Mouse (Mus musculus) gastrocnemius, postnatal 36 days (tissue): Measurements from ENCODE around the gene Atp2a2. TPM values are rescaled to one million over a fixed set of nuclear protein-coding genes. Genes with fewer than 3 reads are reported as not detected.

Experiments
- DNase-seq, 2 experiments: peaks; one replicate each; pipeline ENCODE4 v3.0.0; 2022
- intact Hi-C: fragments of 180-260 bp; cut with DNase I; formaldehyde crosslinking; loops from one replicate; pipeline ENCODE4 v1.15.1; 2025
- total RNA-seq, 2 experiments: library from RNA; stranded (reverse); gene quantifications; 2 replicates each; pipeline ENCODE4 v1.2.3; 2021

Atp2a2 gene
- total RNA-seq, 2 experiments from 2014 or later, result 175 to 549 TPM

DNA sequence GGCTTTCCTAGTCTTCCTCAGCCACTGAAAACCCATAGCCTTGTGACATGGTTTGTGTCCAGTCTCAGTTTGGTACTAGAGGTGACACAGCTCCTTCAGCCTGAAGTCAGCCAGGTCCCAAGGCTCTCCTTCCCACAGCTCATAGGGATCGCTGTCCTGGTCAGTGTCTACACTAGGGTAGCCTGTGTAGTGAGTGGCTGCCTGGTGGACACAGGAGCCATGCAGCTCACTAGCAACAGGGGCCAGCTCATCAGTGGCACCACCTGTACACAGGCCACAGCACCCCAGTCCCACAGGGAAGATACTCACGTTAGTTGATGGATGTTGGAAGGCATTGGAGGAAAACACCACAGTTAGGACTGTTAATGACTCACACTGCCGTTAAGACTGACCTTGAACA lies 46.4 kb downstream of the Atp2a2 start:
- no peak for DNase-seq
- intact Hi-C loops, result no loop called here

DNA sequence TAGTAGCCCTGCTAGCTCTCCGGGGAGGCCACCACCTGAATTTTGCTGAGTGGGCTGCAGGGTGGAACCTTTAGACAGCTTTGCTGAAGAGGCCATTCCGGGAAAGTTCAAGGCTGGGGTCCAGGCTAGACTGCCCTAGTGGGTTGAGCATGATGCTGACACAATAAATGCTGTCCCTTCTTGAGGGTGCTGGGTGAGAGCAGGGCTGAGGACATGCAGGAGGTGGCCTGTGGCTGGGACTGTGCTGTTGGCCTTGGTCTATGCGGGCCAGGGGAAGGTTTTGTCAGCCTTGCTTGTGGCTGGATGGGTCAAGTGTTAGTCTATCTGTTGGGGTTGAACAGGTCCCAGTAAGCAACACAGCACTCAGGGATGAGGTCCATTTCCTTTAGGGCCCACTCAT lies 47.1 kb downstream of the Atp2a2 start:
- intact Hi-C loops, result no loop called here
- no peak for DNase-seq

DNA sequence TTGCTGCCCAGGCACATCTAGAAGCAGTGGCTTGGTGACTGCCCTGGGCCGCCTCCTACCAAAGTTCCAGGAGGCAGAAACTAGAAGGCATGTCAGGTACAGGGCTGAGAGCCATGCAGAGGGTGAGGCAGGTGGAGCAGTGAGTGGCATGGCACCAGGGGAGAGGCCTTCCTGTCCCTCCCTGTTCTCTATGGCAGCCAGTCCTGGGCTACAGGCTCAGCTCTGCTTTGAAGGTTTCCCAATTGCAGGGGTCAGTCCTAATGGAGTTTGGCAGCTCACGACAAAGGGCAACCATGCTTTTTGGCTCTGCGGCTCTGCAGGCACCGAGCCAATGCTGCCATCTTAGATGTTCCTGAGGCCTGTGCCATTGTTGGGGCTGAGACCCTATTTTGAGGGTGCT lies 47.6 kb downstream of the Atp2a2 start:
- DNase-seq, result no peak
- intact Hi-C loops, result no loop called here

DNA sequence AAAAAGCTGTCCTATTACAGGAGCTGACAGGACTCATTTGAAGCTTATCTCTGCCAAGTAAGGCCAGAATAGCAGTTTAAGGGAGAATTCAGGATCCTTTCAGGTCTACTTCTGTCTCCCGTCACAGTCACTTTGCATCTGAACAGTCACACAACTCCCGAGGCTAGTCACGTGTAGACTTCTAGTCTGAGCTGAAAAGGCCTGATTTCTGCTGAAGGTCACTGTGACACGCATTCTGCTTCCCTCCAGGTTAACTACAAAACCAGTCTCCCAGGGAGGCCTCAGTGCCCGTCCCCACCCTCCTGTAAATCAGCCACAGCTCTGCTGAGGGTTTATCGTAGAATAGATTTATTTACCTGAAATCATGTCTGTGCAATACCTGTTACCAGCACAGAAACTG lies 48.8 kb downstream of the Atp2a2 start:
- intact Hi-C loops, result no loop called here
- DNase-seq, result no peak

DNA sequence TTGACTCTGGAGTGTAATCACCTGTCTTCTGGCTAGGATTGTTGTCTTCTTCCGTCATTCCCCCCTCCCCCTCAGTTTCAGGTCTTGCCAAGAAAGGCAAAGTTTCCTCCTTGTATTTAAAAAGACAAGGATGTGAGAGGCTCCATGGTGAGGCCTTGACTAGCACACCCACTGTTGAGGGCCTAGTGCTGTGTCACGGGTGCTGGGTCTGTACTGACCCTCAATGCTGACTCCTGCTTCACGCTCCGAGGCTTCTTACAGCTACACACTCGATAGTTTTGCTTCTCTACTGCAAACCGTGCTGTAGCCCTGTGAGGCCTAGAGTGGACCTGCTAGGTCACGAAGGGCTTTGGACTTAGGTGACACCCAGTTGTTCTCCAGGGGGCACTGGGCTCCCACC lies 49.8 kb downstream of the Atp2a2 start:
- DNase-seq, result no peak
- intact Hi-C loops, result no loop called here

DNA sequence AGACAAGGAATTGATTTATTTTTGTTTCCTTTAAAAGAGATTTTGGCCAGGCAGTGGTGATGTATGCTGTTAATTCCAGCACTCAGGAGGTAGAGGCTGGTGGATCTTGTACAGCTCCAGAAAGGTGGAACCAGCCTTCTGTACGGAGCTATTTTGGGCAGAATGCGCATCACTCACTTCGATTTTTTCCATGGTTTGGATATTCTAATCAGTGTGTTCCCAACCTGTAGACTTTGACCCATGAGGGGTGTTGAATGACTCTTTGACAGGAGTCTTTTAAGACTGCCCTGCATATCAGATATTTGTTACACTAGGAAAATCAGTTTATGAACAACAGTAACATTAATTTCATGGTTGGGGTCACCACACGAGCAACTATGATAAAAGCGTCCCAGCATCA lies 50.7 kb downstream of the Atp2a2 start:
- intact Hi-C loops, result no loop called here
- no peak for DNase-seq

DNA sequence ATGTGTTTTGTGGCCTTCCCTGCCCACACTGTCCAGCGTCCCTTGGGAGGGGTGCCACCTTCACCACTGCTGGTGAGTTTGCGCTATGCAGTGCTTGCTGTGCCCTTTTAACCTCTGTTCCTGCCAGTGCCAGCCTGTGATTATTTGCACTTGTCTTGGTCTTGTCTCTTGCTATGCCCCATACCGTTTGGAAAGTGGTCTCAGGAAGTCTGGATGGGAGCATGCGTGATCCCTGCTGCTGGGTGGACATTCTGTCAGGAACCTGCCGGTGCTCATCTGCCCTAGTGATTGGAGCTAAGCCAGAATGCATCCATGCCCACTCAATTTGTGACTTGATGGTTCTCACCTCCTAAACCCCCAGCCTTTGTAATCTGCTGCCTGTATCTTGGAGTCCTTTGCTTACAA lies 51.1 kb downstream of the Atp2a2 start:
- intact Hi-C loops, result no loop called here
- no peak for DNase-seq

DNA sequence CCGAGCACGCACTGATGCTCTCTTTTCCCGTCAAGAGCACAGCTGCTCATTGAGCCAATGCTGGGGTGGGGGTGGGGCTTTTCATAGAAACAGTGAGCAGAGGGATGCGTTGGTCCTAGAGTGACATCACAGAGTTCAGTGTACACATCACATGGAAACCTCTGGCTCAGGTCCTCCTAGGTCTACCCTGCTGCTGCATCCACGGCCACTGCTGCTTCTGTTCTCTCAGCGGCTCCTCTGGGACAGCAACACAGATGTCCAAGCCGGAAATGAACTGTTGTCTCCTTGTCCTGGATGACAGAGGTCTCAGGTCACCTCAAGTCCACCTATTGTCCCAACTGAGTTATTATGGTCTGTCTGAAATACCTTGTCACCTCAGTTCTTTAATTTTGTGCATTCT lies 52.1 kb downstream of the Atp2a2 start:
- intact Hi-C loops, result no loop called here
- DNase-seq, result no peak

DNA sequence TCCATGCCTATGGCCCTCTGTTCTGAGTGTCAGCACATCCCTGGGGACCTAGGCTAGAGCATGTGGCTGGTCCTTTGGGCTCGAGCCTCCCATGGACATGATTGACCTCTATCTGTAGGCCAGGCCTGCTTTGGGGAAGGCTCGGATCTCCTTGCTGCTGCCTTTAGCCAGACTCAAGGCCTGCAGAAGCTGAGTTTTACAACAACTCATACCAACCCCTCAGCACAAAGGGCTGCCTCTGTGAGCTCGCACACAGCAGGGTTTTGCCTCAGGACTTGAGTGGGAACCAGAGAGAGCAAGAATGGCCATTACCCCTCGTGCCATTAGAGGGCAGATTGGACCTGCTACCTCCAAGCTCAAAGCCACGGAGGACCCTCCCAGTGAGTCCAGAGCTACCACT lies 53.2 kb downstream of the Atp2a2 start:
- intact Hi-C loops, result no loop called here
- DNase-seq, result no peak

DNA sequence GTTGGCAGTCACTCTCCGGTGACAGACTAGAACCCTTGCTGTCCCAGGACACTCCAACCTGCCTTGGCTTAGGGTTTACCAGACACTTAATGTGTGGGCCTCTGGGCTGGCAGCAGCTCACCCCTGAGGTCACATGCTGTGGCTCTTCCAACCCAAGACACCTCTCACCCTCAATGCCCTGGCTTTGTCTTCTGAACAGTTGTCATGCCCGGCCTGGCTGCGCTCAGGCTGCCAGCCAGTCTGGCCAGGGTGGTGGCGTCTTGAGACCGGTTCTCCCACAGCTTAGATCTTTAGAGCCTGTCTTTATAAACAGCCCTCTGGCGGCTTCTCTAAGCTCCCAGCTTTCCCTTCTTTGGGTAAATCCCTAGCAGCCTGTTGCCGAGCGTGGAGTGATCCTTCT lies 54.2 kb downstream of the Atp2a2 start:
- DNase-seq, result no peak
- intact Hi-C loops, result no loop called here

DNA sequence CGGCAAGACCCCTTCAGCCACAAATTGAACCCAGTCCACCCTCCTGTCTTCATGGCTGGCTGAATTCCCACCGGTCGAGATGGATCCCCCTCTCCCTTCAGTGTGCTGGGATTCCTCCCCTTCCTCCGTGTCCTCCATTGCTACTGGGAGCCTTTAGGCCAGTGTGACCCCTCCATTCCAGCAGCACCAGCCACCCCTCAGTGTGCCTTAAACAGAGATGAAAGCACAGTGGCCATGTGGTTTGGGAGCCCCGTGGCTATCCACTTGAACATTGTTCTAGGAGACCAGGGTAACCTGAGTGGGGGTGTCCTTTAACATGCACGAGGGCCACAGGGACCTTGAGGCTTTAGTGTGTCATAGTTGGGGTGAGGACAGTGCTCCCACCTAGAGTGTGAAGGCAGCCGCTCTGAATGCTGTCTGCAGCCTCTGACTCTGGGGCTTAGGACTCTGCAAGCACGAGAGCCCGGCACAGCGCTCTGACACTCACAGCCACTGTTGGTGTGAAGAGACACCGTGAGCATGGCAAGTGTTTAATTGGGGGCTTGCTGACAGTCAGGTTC lies 56.9 kb downstream of the Atp2a2 start:
- intact Hi-C loops, result no loop called here
- no peak for DNase-seq

DNA sequence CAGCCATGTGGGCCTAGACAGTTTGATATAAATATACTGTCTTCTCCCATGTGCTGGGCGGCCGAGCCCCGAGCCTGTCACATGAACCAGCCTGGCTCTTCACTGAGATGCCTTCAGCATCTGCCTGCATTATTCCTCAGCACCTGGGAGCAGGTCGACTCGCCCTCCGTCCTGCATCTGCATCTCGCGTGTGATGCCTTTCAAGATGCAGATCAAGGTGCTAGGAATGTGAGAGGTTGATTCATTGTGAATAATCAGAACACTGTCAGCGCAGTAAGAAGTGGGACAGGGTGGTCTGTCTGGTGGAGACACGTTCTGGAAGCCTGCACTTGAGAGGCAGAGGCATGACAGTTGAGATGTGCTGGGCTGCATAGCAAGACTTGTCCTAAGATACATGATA lies 57.5 kb downstream of the Atp2a2 start:
- no peak for DNase-seq
- intact Hi-C loops, result no loop called here

DNA sequence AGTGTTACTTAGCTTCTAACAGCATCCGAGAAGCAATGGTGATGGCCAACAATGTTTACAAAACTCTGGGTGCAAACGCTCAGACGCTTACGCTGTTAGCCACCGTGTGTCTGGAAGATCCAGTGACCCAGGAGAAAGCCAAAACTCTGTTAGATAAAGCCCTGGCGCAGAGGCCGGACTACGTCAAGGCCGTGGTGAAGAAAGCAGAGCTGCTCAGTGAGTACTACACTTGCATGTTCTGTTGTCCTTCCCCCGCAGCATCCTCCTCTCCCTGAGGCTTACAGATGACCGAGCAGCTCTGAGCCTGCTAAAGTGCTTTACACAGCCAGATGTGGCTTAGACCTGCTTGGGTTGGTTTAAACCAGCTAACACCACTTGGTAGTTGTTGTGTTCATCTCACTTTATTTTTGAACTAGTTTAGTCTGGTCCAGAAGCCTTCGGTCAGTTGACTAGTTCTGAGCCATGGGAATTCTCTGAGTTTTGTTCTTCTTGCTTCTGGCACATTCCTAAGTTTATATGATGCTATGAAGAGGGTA lies 61.9 kb downstream of the Atp2a2 start:
- no peak for DNase-seq
- intact Hi-C loops, result no loop called here

DNA sequence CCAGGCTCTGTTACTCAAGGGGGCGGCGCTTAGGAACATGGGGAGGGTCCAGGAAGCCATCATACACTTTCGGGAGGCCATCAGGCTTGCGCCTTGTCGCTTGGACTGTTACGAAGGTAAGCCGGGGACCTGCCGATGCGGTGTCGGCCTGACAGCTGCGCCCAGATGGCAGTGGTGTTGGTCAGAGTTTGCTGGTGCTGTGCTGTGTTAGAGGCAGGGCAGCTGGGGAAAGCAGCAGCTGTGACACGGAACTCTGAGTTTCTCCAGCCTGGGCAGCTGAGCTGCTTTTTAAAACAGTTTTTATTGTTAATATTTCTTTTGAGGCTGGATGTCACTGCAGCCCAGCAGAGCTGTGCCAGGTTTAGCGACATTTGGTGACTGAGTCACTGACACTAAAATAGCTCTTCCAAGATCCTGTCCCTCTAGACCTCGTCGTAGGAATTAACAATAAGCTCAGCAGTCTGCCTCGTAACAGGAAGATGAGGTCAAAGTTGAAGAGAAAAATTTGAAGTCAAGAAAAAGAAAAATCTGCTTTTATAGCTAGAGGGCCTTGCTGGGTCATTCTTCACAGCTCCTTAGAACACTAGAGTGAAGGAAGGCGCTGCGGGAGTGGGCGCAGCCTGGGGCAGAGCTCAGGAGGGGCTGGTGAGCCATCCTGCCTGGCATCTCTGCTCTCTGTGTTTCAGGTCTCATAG lies 62.5 kb downstream of the Atp2a2 start:
- intact Hi-C loops, result no loop called here
- DNase-seq, result no peak

DNA sequence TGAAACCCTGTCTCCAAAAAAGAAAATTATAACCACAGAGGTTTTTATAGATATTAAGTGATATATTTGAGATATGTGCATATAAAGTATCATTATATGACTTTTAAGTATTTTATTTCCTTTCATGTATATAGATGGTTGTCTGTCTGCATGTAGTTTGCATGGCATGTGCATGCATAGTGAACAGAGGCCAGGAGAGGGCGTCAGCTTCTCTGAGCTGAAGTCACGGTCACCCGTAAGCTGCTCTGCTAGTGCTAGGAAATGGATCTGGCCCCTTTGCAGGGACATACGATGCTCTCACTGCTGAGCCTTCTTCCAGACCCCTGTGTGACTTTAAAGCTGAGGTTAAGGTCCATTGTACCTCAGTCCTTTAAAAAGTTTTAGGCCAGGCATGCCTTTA lies 67.5 kb downstream of the Atp2a2 start:
- no peak for DNase-seq
- intact Hi-C loops, result no loop called here

DNA sequence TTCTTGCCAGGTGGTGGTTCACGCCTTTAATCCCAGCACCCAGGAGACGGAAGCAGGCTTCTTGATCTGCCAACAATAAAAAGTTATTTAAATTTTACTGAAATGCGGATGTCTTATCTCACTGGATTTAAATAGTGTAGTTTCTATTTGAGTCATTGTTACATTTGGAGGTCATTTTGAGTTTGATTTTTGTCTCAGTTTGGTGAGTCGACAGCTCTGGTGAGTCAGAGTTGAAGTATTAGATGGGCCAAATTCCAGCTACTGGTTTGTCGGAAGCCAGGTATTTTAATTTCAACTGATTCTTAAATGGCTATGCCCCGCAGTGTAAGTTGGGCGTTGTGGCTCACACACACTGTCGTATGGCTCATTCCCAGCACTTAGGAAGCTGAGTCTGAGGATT lies 70.8 kb downstream of the Atp2a2 start:
- no peak for DNase-seq
- intact Hi-C loops, result no loop called here

DNA sequence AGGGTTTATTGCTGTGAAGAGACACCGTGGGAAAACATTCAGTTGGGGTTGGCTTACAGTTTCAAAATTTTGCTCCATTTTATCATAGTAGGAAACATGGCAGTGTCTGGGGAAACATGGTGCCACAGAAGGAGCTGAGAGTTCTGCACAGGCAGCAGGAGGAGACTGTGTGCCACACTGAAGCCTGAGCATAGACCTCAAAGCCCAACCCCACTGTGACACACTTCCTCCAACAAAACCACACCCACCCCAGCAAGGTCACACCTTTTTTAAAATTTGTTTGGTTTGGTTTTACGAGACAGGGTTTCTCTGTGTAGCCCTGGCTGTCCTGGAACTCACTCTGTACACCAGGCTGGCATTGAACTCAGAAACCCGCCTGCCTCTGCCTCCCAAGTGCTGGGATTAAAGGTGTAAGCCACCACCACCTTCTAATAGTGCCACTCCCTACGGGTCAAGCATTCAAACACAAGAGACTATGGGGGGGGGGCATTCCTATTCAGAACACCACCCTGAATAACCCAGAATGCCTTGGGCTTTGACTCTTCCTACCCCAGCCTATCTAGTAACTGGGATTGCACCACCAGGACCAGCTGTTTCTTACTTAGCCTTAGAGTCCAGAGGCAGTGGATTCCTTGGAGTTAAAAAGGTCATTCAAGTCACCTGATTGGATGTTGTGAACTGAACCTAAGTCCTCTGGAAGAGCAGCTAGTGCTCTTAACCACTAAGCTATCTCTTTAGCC lies 71.8 kb downstream of the Atp2a2 start:
- DNase-seq, result no peak
- intact Hi-C loops, result no loop called here

DNA sequence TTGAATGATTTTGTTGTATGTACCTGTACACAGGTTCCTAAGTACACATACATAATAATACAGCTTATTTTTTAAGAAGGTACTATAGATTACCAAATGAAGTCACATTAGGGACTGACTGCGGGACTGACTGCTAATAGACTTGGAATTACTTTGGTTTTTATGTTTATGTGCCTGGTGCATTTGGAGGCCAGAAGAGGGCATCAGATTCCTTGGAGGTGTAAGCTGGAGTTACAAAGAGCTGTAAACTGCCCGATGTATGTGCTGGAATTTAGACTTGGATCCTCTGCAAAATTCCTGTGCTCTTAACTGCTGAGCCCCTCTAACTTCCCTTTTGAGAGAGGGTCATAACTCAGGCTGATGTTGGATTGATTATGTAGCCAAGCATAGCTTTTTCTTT lies 76.5 kb downstream of the Atp2a2 start:
- DNase-seq, result no peak
- intact Hi-C loops, result no loop called here

DNA sequence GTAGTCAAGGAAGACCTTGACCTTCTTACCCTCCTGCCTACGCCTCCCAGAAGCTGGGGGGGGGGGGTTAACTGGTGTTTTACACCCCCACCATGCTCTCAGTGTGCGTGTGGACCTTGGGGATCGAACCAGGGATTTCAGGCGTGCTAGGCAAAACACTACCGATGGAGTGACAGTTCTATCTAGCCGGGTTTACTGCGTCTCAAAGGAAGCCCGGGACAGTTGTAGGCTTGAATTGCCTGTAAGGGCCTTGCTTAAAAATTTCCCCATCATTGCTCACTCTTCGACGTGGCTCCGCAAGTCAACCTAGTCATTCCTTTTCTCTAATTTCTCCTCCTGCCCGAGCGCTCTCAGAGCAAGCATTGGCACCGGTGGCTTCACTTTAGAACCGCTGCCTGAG lies 78.9 kb downstream of the Atp2a2 start:
- intact Hi-C loops, result no loop called here
- DNase-seq, result no peak

DNA sequence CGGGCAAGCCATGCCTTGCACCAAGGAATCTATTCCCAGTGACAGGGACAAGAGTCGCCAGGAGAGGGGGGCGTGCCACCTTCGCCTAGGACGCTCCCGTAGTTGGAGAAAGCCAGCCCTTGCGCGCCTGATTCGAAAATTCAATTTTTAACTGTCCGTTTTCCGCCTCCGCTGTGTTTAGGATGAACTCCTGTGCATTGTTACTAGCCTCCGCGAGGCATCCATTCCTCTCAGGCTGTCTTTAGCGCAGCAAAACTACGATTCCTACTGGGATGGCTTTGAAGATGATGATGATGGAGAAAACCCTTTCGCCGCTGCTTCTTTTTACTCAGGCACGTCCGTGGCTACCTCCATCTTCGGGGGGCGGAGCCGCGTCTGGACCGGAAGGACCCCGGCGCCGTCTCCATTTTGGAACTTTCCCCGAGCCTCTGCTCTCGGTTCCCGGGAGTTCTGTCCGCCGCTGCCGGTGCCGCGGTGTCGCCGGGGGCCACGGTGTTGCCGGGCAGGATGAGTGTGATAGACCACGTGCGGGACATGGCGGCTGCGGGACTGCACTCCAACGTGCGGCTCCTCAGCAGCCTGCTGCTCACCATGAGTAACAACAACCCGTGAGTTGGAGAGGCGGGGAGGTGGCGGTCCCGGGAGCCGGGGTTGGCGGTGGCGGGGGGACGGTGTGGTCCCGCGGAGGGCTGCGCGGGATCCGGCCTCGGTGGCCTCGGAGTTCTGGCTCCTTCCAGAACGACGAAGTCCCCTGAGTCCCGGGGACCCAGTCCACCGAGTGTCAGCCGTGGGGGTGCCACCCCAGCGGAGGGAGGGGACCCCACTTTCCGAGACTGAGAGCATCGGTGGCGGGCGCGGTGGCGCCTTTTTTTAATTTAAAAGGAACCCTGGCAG lies 79.7 kb downstream of the Atp2a2 start:
- intact Hi-C loops, result no loop called here
- DNase-seq, result peak; percentile 80 to 94
